Mouse (Mus musculus) heart, adult 2 months (tissue): ENCODE measurements around the gene Sorbs2.

Source experiments
- CTCF ChIP-seq: fragments of 200-600 bp; IDR thresholded peaks from 2 replicates; pipeline ENCODE4 v1.8.1; 2022; ENCODE audit warnings: antibody characterized with exemption, mild to moderate bottlenecking, moderate library complexity
- POLR2A ChIP-seq: fragments of 200-500 bp; IDR thresholded peaks from 2 replicates; pipeline ENCODE4 v1.6.1; 2011; ENCODE audit warnings: mild to moderate bottlenecking, low read depth, low read length, control low read depth; ENCODE audit not compliant: insufficient read depth

DNA sequence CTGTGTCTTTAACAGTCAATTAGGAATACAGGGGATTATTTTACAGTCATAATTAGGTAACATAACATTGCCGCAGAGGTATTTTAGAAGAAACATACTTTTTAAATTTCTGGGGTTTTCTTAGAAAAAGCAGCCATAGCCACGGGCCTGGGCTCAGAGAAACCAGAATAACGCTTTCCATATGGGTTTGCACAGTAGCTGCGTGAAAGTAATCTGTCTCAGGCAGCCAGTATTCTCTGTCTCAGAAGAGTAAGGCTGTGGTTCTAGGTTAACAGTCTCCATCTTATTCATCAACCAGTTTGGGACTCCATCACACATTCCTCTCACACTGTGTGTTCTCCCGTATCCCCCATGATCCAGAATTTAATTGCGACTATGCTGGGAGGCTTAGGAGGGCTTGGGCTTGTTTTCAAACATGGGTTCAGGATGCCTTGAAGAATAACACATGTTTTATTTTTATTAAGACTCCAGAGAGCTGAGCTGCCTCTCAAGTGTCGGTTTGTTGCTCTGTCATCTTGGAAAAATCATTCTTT, 222.3 kb downstream of the Sorbs2 start:
- TF ChIP-seq CTCF (no peak), POLR2A (no peak)
